Mouse (Mus musculus) thymus, postnatal 25 days (tissue): ENCODE measurements around the gene Sppl3.

ENCODE experiments used
- DNase-seq: peaks from one replicate; pipeline ENCODE4 v3.0.0; 2022

Gene Sppl3

GRCm38 (mm10) chr5:115000503-115000902 lies 10.4 kb upstream of the Sppl3 start:
- no peak for DNase-seq

- no peak for DNase-seq
Observed at GRCm38 (mm10) chr5:115001464-115001863, 9.5 kb upstream of the Sppl3 start.

GRCm38 (mm10) chr5:115002781-115003180 lies 8.2 kb upstream of the Sppl3 start:
- DNase-seq = no peak

GRCm38 (mm10) chr5:115003224-115003873 lies 7.6 kb upstream of the Sppl3 start:
- no peak for DNase-seq

GRCm38 (mm10) chr5:115007768-115008167 lies 3.2 kb upstream of the Sppl3 start:
- no peak for DNase-seq

GRCm38 (mm10) chr5:115008307-115008706 lies 2.6 kb upstream of the Sppl3 start:
- no peak for DNase-seq

- no peak for DNase-seq
Observed at GRCm38 (mm10) chr5:115009143-115009542, 1.8 kb upstream of the Sppl3 start.

- no peak for DNase-seq
Observed at GRCm38 (mm10) chr5:115009961-115010360, 976 bp upstream of the Sppl3 start.

GRCm38 (mm10) chr5:115011217-115011518 lies 231 bp downstream of the Sppl3 start:
- DNase-seq = no peak

- peak; percentile 67 for DNase-seq
Observed at GRCm38 (mm10) chr5:115011519-115012261, 753 bp downstream of the Sppl3 start.

GRCm38 (mm10) chr5:115013436-115013835 lies 2.5 kb downstream of the Sppl3 start:
- DNase-seq = no peak

GRCm38 (mm10) chr5:115014570-115014969 lies 3.6 kb downstream of the Sppl3 start:
- DNase-seq = no peak

- no peak for DNase-seq
Observed at GRCm38 (mm10) chr5:115015121-115015520, 4.2 kb downstream of the Sppl3 start.

- no peak for DNase-seq
Observed at GRCm38 (mm10) chr5:115018270-115018669, 7.3 kb downstream of the Sppl3 start.

GRCm38 (mm10) chr5:115018813-115019212 lies 7.9 kb downstream of the Sppl3 start:
- DNase-seq = no peak

GRCm38 (mm10) chr5:115022021-115022420 lies 11.1 kb downstream of the Sppl3 start:
- DNase-seq = no peak

- DNase-seq = no peak
Observed at GRCm38 (mm10) chr5:115026170-115026569, 15.2 kb downstream of the Sppl3 start.

GRCm38 (mm10) chr5:115027109-115027508 lies 16.2 kb downstream of the Sppl3 start:
- DNase-seq = no peak

GRCm38 (mm10) chr5:115028920-115029319 lies 18.0 kb downstream of the Sppl3 start:
- no peak for DNase-seq

GRCm38 (mm10) chr5:115029509-115029908 lies 18.6 kb downstream of the Sppl3 start:
- no peak for DNase-seq

GRCm38 (mm10) chr5:115031576-115031975 lies 20.6 kb downstream of the Sppl3 start:
- DNase-seq = no peak

GRCm38 (mm10) chr5:115032620-115033019 lies 21.7 kb downstream of the Sppl3 start:
- DNase-seq = no peak

- no peak for DNase-seq
Observed at GRCm38 (mm10) chr5:115035217-115035616, 24.3 kb downstream of the Sppl3 start.

- DNase-seq = no peak
Observed at GRCm38 (mm10) chr5:115037099-115037498, 26.2 kb downstream of the Sppl3 start.

GRCm38 (mm10) chr5:115040756-115041155 lies 29.8 kb downstream of the Sppl3 start:
- no peak for DNase-seq
